Mouse (Mus musculus): ENCODE measurements around the gene Lamtor1.

Gene Lamtor1

GRCm38 (mm10) chr7:101905561-101906286 lies at the start of gene Lamtor1:
Gene Lamtor1, plus strand, starts transcription at chr7:101905904.
- DNase-seq (ENCODE audit: low read depth, low spot score): peak; percentile 98

- no peak for DNase-seq (ENCODE audit: low read depth, low spot score)
Measured at GRCm38 (mm10) chr7:101857094-101857493, 48.6 kb upstream of the Lamtor1 start, which contains the start of gene Folr2. Gene Folr2, minus strand, starts transcription at chr7:101857194.

- no peak for DNase-seq (ENCODE audit: low read depth, low spot score)
Measured at GRCm38 (mm10) chr7:101858362-101858761, 47.3 kb upstream of the Lamtor1 start.

GRCm38 (mm10) chr7:101860978-101861377 lies 44.7 kb upstream of the Lamtor1 start:
- peak; percentile 68 for DNase-seq (ENCODE audit: low read depth, low spot score)

- DNase-seq (ENCODE audit: low read depth, low spot score): no peak
Measured at GRCm38 (mm10) chr7:101862291-101862690, 43.4 kb upstream of the Lamtor1 start.

- no peak for DNase-seq (ENCODE audit: low read depth, low spot score)
Measured at GRCm38 (mm10) chr7:101863415-101863814, 42.3 kb upstream of the Lamtor1 start, which contains the start of gene Anapc15. Gene Anapc15, plus strand, starts transcription at chr7:101863715.

- DNase-seq (ENCODE audit: low read depth, low spot score): no peak
Measured at GRCm38 (mm10) chr7:101866491-101867265, 39.0 kb upstream of the Lamtor1 start.

GRCm38 (mm10) chr7:101867482-101867881 lies 38.2 kb upstream of the Lamtor1 start:
- no peak for DNase-seq (ENCODE audit: low read depth, low spot score)

- no peak for DNase-seq (ENCODE audit: low read depth, low spot score)
Measured at GRCm38 (mm10) chr7:101868241-101869162, 37.2 kb upstream of the Lamtor1 start.

GRCm38 (mm10) chr7:101869163-101869500 lies 36.6 kb upstream of the Lamtor1 start:
- DNase-seq (ENCODE audit: low read depth, low spot score): no peak

GRCm38 (mm10) chr7:101870629-101871028 lies 35.1 kb upstream of the Lamtor1 start, which contains the start of gene Folr1:
Gene Folr1, minus strand, starts transcription at chr7:101870788.
- no peak for DNase-seq (ENCODE audit: low read depth, low spot score)

- DNase-seq (ENCODE audit: low read depth, low spot score): peak; percentile 15
Measured at GRCm38 (mm10) chr7:101871296-101871695, 34.4 kb upstream of the Lamtor1 start.

- DNase-seq (ENCODE audit: low read depth, low spot score): no peak
Measured at GRCm38 (mm10) chr7:101875978-101876377, 29.7 kb upstream of the Lamtor1 start.

- DNase-seq (ENCODE audit: low read depth, low spot score): no peak
Measured at GRCm38 (mm10) chr7:101880855-101881254, 24.8 kb upstream of the Lamtor1 start.

GRCm38 (mm10) chr7:101882413-101883154 lies 23.1 kb upstream of the Lamtor1 start:
- DNase-seq (ENCODE audit: low read depth, low spot score): no peak

GRCm38 (mm10) chr7:101884160-101884559 lies 21.5 kb upstream of the Lamtor1 start:
- no peak for DNase-seq (ENCODE audit: low read depth, low spot score)

- DNase-seq (ENCODE audit: low read depth, low spot score): no peak
Measured at GRCm38 (mm10) chr7:101886274-101886673, 19.4 kb upstream of the Lamtor1 start.

GRCm38 (mm10) chr7:101888460-101888859 lies 17.2 kb upstream of the Lamtor1 start:
- DNase-seq (ENCODE audit: low read depth, low spot score): no peak

- no peak for DNase-seq (ENCODE audit: low read depth, low spot score)
Measured at GRCm38 (mm10) chr7:101895695-101896094, 10.0 kb upstream of the Lamtor1 start.

- peak; percentile 98 for DNase-seq (ENCODE audit: low read depth, low spot score)
Measured at GRCm38 (mm10) chr7:101896104-101897066, 9.3 kb upstream of the Lamtor1 start.

All from 3T3-L1 (cell line).